Mouse (Mus musculus): ENCODE results near the gene Ddx43. TPM values are rescaled to one million over a fixed set of nuclear protein-coding genes. Genes with fewer than 3 reads are reported as not detected.

The Ddx43 gene
- 0.23 and 0.58 TPM in 2 replicates for polyA plus RNA-seq (2015; fragmentation: Nextera tagmentation; extraction: Ambion mirVana)

GRCm38 (mm10) chr9:78395630-78396351, at the start of gene Ddx43:
Ddx43 (plus strand) TSS chr9:78395777.

GRCm38 (mm10) chr9:78355611-78356010, 40.0 kb upstream of the Ddx43 start, which contains the start of gene Gsta2:
Gsta2 (minus strand) TSS chr9:78355788.

GRCm38 (mm10) chr9:78367959-78368358, 27.6 kb upstream of the Ddx43 start, which contains the start of gene Dppa5a:
Dppa5a (minus strand) TSS chr9:78368177.

GRCm38 (mm10) chr9:78378113-78378785, 17.3 kb upstream of the Ddx43 start, which contains the start of gene Ooep:
Ooep (minus strand) TSS chr9:78378725.

GRCm38 (mm10) chr9:78442579-78443392, 47.2 kb downstream of the Ddx43 start, which contains the start of gene Cgas:
Cgas (minus strand) TSS chr9:78443237.

GRCm38 (mm10) chr9:78447973-78448873, 52.6 kb downstream of the Ddx43 start, which contains the start of the genes Mto1 and Gm17324:
Mto1 (plus strand) TSS chr9:78448208.
Gm17324 (minus strand) TSS chr9:78448786.

Other genes starting within 250 kb of the Ddx43 start
- gene Gsta4, start 213.0 kb upstream of the Ddx43 start, polyA plus RNA-seq (2015; fragmentation: Nextera tagmentation; extraction: Ambion mirVana) = 481 and 522 TPM in 2 replicates
- gene Gsta1, start 165.1 kb upstream of the Ddx43 start, polyA plus RNA-seq (2015; fragmentation: Nextera tagmentation; extraction: Ambion mirVana) = 1.9 and 2.7 TPM in 2 replicates
- gene Gm3776, start 138.6 kb upstream of the Ddx43 start, polyA plus RNA-seq (2015; fragmentation: Nextera tagmentation; extraction: Ambion mirVana) = 1.4 and 1.5 TPM in 2 replicates
- gene Gm10639, start 105.9 kb upstream of the Ddx43 start, polyA plus RNA-seq (2015; fragmentation: Nextera tagmentation; extraction: Ambion mirVana) = 0.45 TPM in 1 of 2 replicates, not detected in the other
- 0.23 and 0.41 TPM in 2 replicates for gene Omt2a, start 81.0 kb upstream of the Ddx43 start, polyA plus RNA-seq (2015; fragmentation: Nextera tagmentation; extraction: Ambion mirVana)
- gene Omt2b, start 68.2 kb upstream of the Ddx43 start, polyA plus RNA-seq (2015; fragmentation: Nextera tagmentation; extraction: Ambion mirVana) = not detected in 2 replicates
- 9.0 and 11.7 TPM in 2 replicates for gene Gsta2, start 40.0 kb upstream of the Ddx43 start, polyA plus RNA-seq (2015; fragmentation: Nextera tagmentation; extraction: Ambion mirVana)
- gene Dppa5a, start 27.6 kb upstream of the Ddx43 start, polyA plus RNA-seq (2015; fragmentation: Nextera tagmentation; extraction: Ambion mirVana) = 4.1 TPM in 2 replicates
- 32.6 and 47.5 TPM in 2 replicates for gene Ooep, start 17.1 kb upstream of the Ddx43 start, polyA plus RNA-seq (2015; fragmentation: Nextera tagmentation; extraction: Ambion mirVana)
- 1.6 and 1.7 TPM in 2 replicates for gene Cgas, start 47.5 kb downstream of the Ddx43 start, polyA plus RNA-seq (2015; fragmentation: Nextera tagmentation; extraction: Ambion mirVana)
- 14.5 and 15.9 TPM in 2 replicates for gene Mto1, start 52.4 kb downstream of the Ddx43 start, polyA plus RNA-seq (2015; fragmentation: Nextera tagmentation; extraction: Ambion mirVana)
- gene Gm17324, start 53.0 kb downstream of the Ddx43 start, polyA plus RNA-seq (2015; fragmentation: Nextera tagmentation; extraction: Ambion mirVana) = 0.75 and 0.99 TPM in 2 replicates
- 3,366 and 3,387 TPM in 2 replicates for gene Eef1a1, start 93.4 kb downstream of the Ddx43 start, polyA plus RNA-seq (2015; fragmentation: Nextera tagmentation; extraction: Ambion mirVana)
- 6.8 and 8.5 TPM in 2 replicates for gene Slc17a5, start 192.3 kb downstream of the Ddx43 start, polyA plus RNA-seq (2015; fragmentation: Nextera tagmentation; extraction: Ambion mirVana)
- gene Cd109, start 219.8 kb downstream of the Ddx43 start, polyA plus RNA-seq (2015; fragmentation: Nextera tagmentation; extraction: Ambion mirVana) = 3.0 and 3.5 TPM in 2 replicates

All from urinary bladder, postnatal 0 days (tissue).